In the genomic region with DNA sequence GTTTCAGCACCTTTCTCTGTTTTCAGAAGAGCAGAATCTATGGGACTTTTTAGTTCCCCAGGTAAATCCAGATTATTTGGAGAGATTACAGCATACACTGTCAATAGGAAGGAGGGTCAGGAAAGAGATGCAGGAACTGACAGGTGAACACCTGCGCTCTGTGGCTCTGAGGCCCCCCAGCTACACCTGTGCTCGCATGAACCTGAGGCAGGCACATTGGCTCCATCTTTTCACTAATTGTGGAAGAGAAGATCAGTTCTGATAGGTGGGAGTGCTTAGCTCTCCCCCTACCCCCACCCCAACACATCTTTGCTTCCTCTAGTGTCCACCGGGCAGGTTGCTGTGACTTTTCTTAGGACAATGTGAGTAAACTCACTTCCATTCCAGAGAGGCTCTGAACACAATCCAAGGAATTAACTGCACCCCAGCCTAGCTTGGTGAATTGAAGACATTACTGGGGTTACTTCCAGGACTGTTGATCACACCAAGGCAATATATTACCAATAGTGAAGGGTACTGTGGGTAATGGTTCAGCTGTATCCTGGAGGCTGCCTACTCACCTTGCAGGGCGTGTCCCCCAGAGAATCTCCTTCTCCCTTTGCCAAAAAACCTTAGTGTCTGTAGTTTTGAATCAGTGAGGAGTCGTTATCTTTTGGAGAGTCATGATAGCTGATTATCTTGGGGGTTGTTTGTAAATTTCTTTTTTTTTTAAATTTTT, we compare ENCODE assay signal across 12 mouse cellular contexts. TPM values are rescaled to one million over a fixed set of nuclear protein-coding genes. Genes with fewer than 3 reads are reported as not detected.
DNase-seq lines count a peak whose midpoint lies in the region; ATAC-seq and TF ChIP-seq lines count a peak whose summit lies in the region.
"Had no signal": no experiment of that assay in that cellular context is flagged by ENCODE, and none has a peak within 500 bp of the region (broad histone marks: within the 10 kb centered on the region; RNA-seq: fewer than 3 reads in every experiment).

No protein-coding gene starts in this region.

- no peak for ATAC-seq in heart, embryonic 11.5 days (replicated peaks; ENCODE audit: insufficient number of reproducible peaks, low FRiP score, low TSS enrichment)
- peak; percentile 16; the same call in 1 of the 2 replicates for ATAC-seq in lung, postnatal 0 days
- ATAC-seq in liver, embryonic 15.5 days (ENCODE audit: insufficient read depth), result no peak
- ATAC-seq: hindbrain, postnatal 0 days had no signal

- no peak overlapping the region for H3K9ac ChIP-seq in heart, embryonic 11.5 days (ENCODE audit: low read depth, low read length)
- no peak overlapping the region for H3K9ac ChIP-seq in lung, postnatal 0 days (replicated peaks; ENCODE audit: low read depth)
- no peak overlapping the region for H3K9ac ChIP-seq in liver, embryonic 15.5 days

- no peak for TF ChIP-seq EP300 in lung, postnatal 0 days (IDR thresholded peaks at IDR 0.05)

- no peaks in the 10 kb centered on the region for H3K27me3 ChIP-seq in heart, embryonic 11.5 days (ENCODE audit: control insufficient read depth, insufficient read depth, low read length)
- H3K27me3 ChIP-seq in lung, postnatal 0 days (replicated peaks; ENCODE audit: insufficient read depth, low read length), result no peaks in the 10 kb centered on the region
- no peaks in the 10 kb centered on the region for H3K27me3 ChIP-seq in liver, embryonic 15.5 days

- H3K36me3 ChIP-seq in heart, embryonic 11.5 days (ENCODE audit: control insufficient read depth, insufficient read depth, low read length), result no peaks in the 10 kb centered on the region
- no peaks in the 10 kb centered on the region for H3K36me3 ChIP-seq in lung, postnatal 0 days (ENCODE audit: insufficient read depth, low read length)
- H3K36me3 ChIP-seq in liver, embryonic 15.5 days (replicated peaks), result no peaks in the 10 kb centered on the region

- TF ChIP-seq CTCF in lung, postnatal 0 days (IDR thresholded peaks at IDR 0.05), result no peak

- no peaks in the 10 kb centered on the region for H3K9me3 ChIP-seq in heart, embryonic 11.5 days (replicated peaks; ENCODE audit: control insufficient read depth, low read length)
- no peaks in the 10 kb centered on the region for H3K9me3 ChIP-seq in lung, postnatal 0 days (ENCODE audit: low read length)
- no peaks in the 10 kb centered on the region for H3K9me3 ChIP-seq in liver, embryonic 15.5 days (replicated peaks)

- H3K4me3 ChIP-seq in heart, embryonic 11.5 days (ENCODE audit: low read depth, low read length), result no peak overlapping the region
- H3K4me3 ChIP-seq in lung, postnatal 0 days (ENCODE audit: low read depth, low read length), result no peak overlapping the region
- no peak overlapping the region for H3K4me3 ChIP-seq in liver, embryonic 15.5 days (replicated peaks)

- DNase-seq in heart, adult 8-10 months (ENCODE audit: low spot score), result no peak
- no peak for DNase-seq in lung, postnatal 0 days (ENCODE audit: low spot score)
- DNase-seq in lung, postnatal 25 days (ENCODE audit: low spot score), result no peak
- DNase-seq in thymus, postnatal 14 days, result peak; percentile 47
- no peak for DNase-seq in ovary, adult 18-20 months (ENCODE audit: low spot score)
- no peak for DNase-seq in urinary bladder, postnatal 4 days (ENCODE audit: low spot score in 2 of 2)

- no peak overlapping the region for H3K4me2 ChIP-seq in heart, embryonic 11.5 days
- no peak overlapping the region for H3K4me2 ChIP-seq in lung, postnatal 0 days (replicated peaks; ENCODE audit: low read depth, low read length)
- no peak overlapping the region; the same call in 1 of the 2 replicates for H3K4me2 ChIP-seq in liver, embryonic 15.5 days
- H3K4me2 ChIP-seq: midbrain, embryonic 11.5 days had no signal

- H3K4me1 ChIP-seq in heart, embryonic 11.5 days (ENCODE audit: control insufficient read depth, insufficient read depth, low read length), result peaks cover 6% of the 10 kb centered on the region; the same call in 1 of the 2 replicates
- H3K4me1 ChIP-seq in lung, postnatal 0 days (ENCODE audit: insufficient read depth, low read depth, low read length), result no peaks in the 10 kb centered on the region
- H3K4me1 ChIP-seq in liver, embryonic 15.5 days (replicated peaks), result peaks cover 12% of the 10 kb centered on the region; the same call in 1 of the 2 replicates

- peak overlapping the region; percentile 60 for H3K27ac ChIP-seq in heart, embryonic 11.5 days (ENCODE audit: low read depth, low read length)
- peak overlapping the region; percentile 87 for H3K27ac ChIP-seq in lung, postnatal 0 days (ENCODE audit: low read length)
- H3K27ac ChIP-seq in liver, embryonic 15.5 days (replicated peaks), result peak overlapping the region; percentile 72

- 81% methylated on average over 5 of the region's 5 CpGs for WGBS in heart, embryonic 11.5 days (ENCODE audit: insufficient replicate concordance)
- WGBS in lung, postnatal 0 days, result 73% methylated on average over 5 of the region's 5 CpGs
- WGBS in liver, embryonic 15.5 days (ENCODE audit: insufficient replicate concordance), result 31% methylated on average over 5 of the region's 5 CpGs

RNA-seq across cellular contexts. Expression of a gene that starts 13.7 kb away (rescaled TPM):
- 2.4 and 2.7 TPM in 2 replicates for polyA plus RNA-seq in heart, embryonic 11.5 days (2014; fragmentation: Nextera tagmentation; extraction: Ambion mirVana)
- total RNA-seq in heart, adult 8-10 months (2022), result 1 to 10 TPM; 1.8 to 4.6 (median 2.3) TPM
- polyA plus RNA-seq in lung, postnatal 0 days (2015; fragmentation: Nextera tagmentation; extraction: Ambion mirVana), result 19.0 and 21.5 TPM in 2 replicates
- polyA plus RNA-seq in liver, embryonic 15.5 days (2015; fragmentation: Nextera tagmentation; extraction: Ambion mirVana), result 11.6 and 11.7 TPM in 2 replicates

RNA-seq across cellular contexts. Expression of a gene that starts 38.1 kb away (rescaled TPM):
- polyA plus RNA-seq in heart, embryonic 11.5 days (2014; fragmentation: Nextera tagmentation; extraction: Ambion mirVana), result not detected in 2 replicates
- total RNA-seq in heart, adult 8-10 months (2022), result under 1 TPM in 3 of 4 experiments, not detected in 1; 0.12 to 0.66 (median 0.14) TPM
- 2.3 and 2.4 TPM in 2 replicates for polyA plus RNA-seq in lung, postnatal 0 days (2015; fragmentation: Nextera tagmentation; extraction: Ambion mirVana)
- polyA plus RNA-seq in liver, embryonic 15.5 days (2015; fragmentation: Nextera tagmentation; extraction: Ambion mirVana), result 1.5 and 1.6 TPM in 2 replicates
- total RNA-seq: hindbrain, postnatal 0 days; left cerebral cortex, adult 8-10 months had no signal
- polyA plus RNA-seq: embryonic facial prominence, embryonic 11.5 days had no signal

RNA-seq across cellular contexts. Expression of a gene that starts 58.0 kb away (rescaled TPM):
- polyA plus RNA-seq in heart, embryonic 11.5 days (2014; fragmentation: Nextera tagmentation; extraction: Ambion mirVana), result 0.29 and 0.39 TPM in 2 replicates
- under 1 TPM; 0.43 to 0.76 (median 0.67) TPM for total RNA-seq in heart, adult 8-10 months (2022)
- polyA plus RNA-seq in lung, postnatal 0 days (2015; fragmentation: Nextera tagmentation; extraction: Ambion mirVana), result 0.33 and 0.54 TPM in 2 replicates
- 0.54 and 1.1 TPM in 2 replicates for polyA plus RNA-seq in liver, embryonic 15.5 days (2015; fragmentation: Nextera tagmentation; extraction: Ambion mirVana)
